Mouse (Mus musculus) kidney, postnatal 4 days (tissue): ENCODE results near the gene Olfr132.
"Not testable (repeated sequence)": the region's sequence is repeated elsewhere in the genome, so short reads cannot be mapped to it uniquely, and the experiment has no call there.

Experiments used
- DNase-seq, 2 experiments: peaks; one replicate each; pipeline ENCODE4 v3.0.0; 2021; ENCODE audit warnings: mixed read lengths in 2 of 2

The Olfr132 gene

GRCm38 (mm10) chr17:38134426-38134825 is at the start of gene Olfr132:
Olfr132 (minus strand) TSS chr17:38134526.
- no peak for DNase-seq

GRCm38 (mm10) chr17:38171088-38171487 is 36.8 kb upstream of the Olfr132 start, which contains the start of gene Olfr134:
Olfr134 (plus strand) TSS chr17:38171388.
- DNase-seq, result no peak

GRCm38 (mm10) chr17:38144981-38145380 is 10.7 kb upstream of the Olfr132 start, which contains the start of gene Olfr133:
Olfr133 (plus strand) TSS chr17:38145281.
- no peak for DNase-seq

GRCm38 (mm10) chr17:38125371-38125770 is 9.0 kb downstream of the Olfr132 start:
- not testable (repeated sequence) for DNase-seq

- not testable (repeated sequence) for DNase-seq
Observed at GRCm38 (mm10) chr17:38124199-38124598, 10.1 kb downstream of the Olfr132 start.

GRCm38 (mm10) chr17:38088593-38088992 is 45.7 kb downstream of the Olfr132 start, which contains the start of gene Olfr131:
Olfr131 (minus strand) TSS chr17:38088693.
- DNase-seq, result no peak

GRCm38 (mm10) chr17:38082364-38082763 is 52.0 kb downstream of the Olfr132 start:
- no peak for DNase-seq
